Mouse (Mus musculus): Measurements from ENCODE around the gene Slc9a1. TPM values are rescaled to one million over a fixed set of nuclear protein-coding genes. Genes with fewer than 3 reads are reported as not detected.

Gene Slc9a1
- polyA plus RNA-seq, 1 experiment = 39.9 TPM

GRCm38 (mm10) chr4:133410994-133411393 lies 41.5 kb downstream of the Slc9a1 start:
- no peak overlapping the region for H3K4me3 ChIP-seq (replicated peaks; ENCODE audit: extremely low read depth, low read depth, low read length)
- 89% methylated on average over 14 of the region's 14 CpGs for WGBS
- peaks cover 24% of the 10 kb centered on the region for H3K4me1 ChIP-seq (ENCODE audit: control insufficient read depth, insufficient read depth, low read length)
- DNase-seq = no peak
- TF ChIP-seq CTCF (IDR thresholded peaks at IDR 0.05; ENCODE audit: insufficient read depth, low read length) = no peak
- no peak for TF ChIP-seq POLR2A (IDR thresholded peaks at IDR 0.05; ENCODE audit: borderline replicate concordance, extremely low read depth, low read depth, low read length)

GRCm38 (mm10) chr4:133412096-133412495 lies 42.6 kb downstream of the Slc9a1 start:
- TF ChIP-seq CTCF (IDR thresholded peaks at IDR 0.05; ENCODE audit: insufficient read depth, low read length) (no peak), POLR2A (IDR thresholded peaks at IDR 0.05; ENCODE audit: borderline replicate concordance, extremely low read depth, low read depth, low read length) (no peak)
- 83% methylated on average over 14 of the region's 14 CpGs for WGBS
- DNase-seq = no peak
- Histone ChIP-seq H3K4me3 (replicated peaks; ENCODE audit: extremely low read depth, low read depth, low read length) (no peak overlapping the region), H3K4me1 (ENCODE audit: control insufficient read depth, insufficient read depth, low read length) (peaks cover 14% of the 10 kb centered on the region)

GRCm38 (mm10) chr4:133412575-133413540 lies 43.4 kb downstream of the Slc9a1 start:
- Histone ChIP-seq H3K4me3 (replicated peaks; ENCODE audit: extremely low read depth, low read depth, low read length) (no peak overlapping the region), H3K4me1 (ENCODE audit: control insufficient read depth, insufficient read depth, low read length) (peaks cover 6% of the 10 kb centered on the region)
- 67% methylated on average over 16 of the region's 16 CpGs for WGBS
- TF ChIP-seq POLR2A (IDR thresholded peaks at IDR 0.05; ENCODE audit: borderline replicate concordance, extremely low read depth, low read depth, low read length) (no peak), CTCF (IDR thresholded peaks at IDR 0.05; ENCODE audit: insufficient read depth, low read length) (no peak)
- DNase-seq = no peak

- no peaks in the 10 kb centered on the region for H3K4me1 ChIP-seq (ENCODE audit: control insufficient read depth, insufficient read depth, low read length)
- no peak for DNase-seq
- TF ChIP-seq CTCF (IDR thresholded peaks at IDR 0.05; ENCODE audit: insufficient read depth, low read length) (no peak), POLR2A (IDR thresholded peaks at IDR 0.05; ENCODE audit: borderline replicate concordance, extremely low read depth, low read depth, low read length) (no peak)
- 91% methylated on average over 7 of the region's 7 CpGs for WGBS
- H3K4me3 ChIP-seq (replicated peaks; ENCODE audit: extremely low read depth, low read depth, low read length) = no peak overlapping the region
Observed at GRCm38 (mm10) chr4:133413617-133414016, 44.1 kb downstream of the Slc9a1 start.

- H3K4me3 ChIP-seq (replicated peaks; ENCODE audit: extremely low read depth, low read depth, low read length) = no peak overlapping the region
- DNase-seq = no peak
- WGBS = 56% methylated on average over 4 of the region's 4 CpGs
- H3K4me1 ChIP-seq (ENCODE audit: control insufficient read depth, insufficient read depth, low read length) = no peaks in the 10 kb centered on the region
- no peak; the same call in 1 of the 2 replicates for TF ChIP-seq CTCF (IDR thresholded peaks at IDR 0.05; ENCODE audit: insufficient read depth, low read length)
- no peak for TF ChIP-seq POLR2A (IDR thresholded peaks at IDR 0.05; ENCODE audit: borderline replicate concordance, extremely low read depth, low read depth, low read length)
Observed at GRCm38 (mm10) chr4:133414920-133415319, 45.4 kb downstream of the Slc9a1 start.

- H3K4me1 ChIP-seq (ENCODE audit: control insufficient read depth, insufficient read depth, low read length) = no peaks in the 10 kb centered on the region
- H3K4me3 ChIP-seq (replicated peaks; ENCODE audit: extremely low read depth, low read depth, low read length) = no peak overlapping the region
- 61% methylated on average over 14 of the region's 14 CpGs for WGBS
- peak; percentile 69 for DNase-seq
- TF ChIP-seq POLR2A (IDR thresholded peaks at IDR 0.05; ENCODE audit: borderline replicate concordance, extremely low read depth, low read depth, low read length) = no peak
- TF ChIP-seq CTCF (IDR thresholded peaks at IDR 0.05; ENCODE audit: insufficient read depth, low read length) = peak; percentile 74
Observed at GRCm38 (mm10) chr4:133419312-133420004, 50.0 kb downstream of the Slc9a1 start.

GRCm38 (mm10) chr4:133421989-133422388 lies 52.5 kb downstream of the Slc9a1 start:
- Histone ChIP-seq H3K4me1 (ENCODE audit: control insufficient read depth, insufficient read depth, low read length) (no peaks in the 10 kb centered on the region), H3K4me3 (replicated peaks; ENCODE audit: extremely low read depth, low read depth, low read length) (no peak overlapping the region)
- 90% methylated on average over 12 of the region's 12 CpGs for WGBS
- no peak for DNase-seq
- no peak for TF ChIP-seq CTCF (IDR thresholded peaks at IDR 0.05; ENCODE audit: insufficient read depth, low read length)
- TF ChIP-seq POLR2A (IDR thresholded peaks at IDR 0.05; ENCODE audit: borderline replicate concordance, extremely low read depth, low read depth, low read length) = no peak

- Histone ChIP-seq H3K4me1 (ENCODE audit: control insufficient read depth, insufficient read depth, low read length) (no peaks in the 10 kb centered on the region), H3K4me3 (replicated peaks; ENCODE audit: extremely low read depth, low read depth, low read length) (no peak overlapping the region)
- TF ChIP-seq CTCF (IDR thresholded peaks at IDR 0.05; ENCODE audit: insufficient read depth, low read length) (no peak), POLR2A (IDR thresholded peaks at IDR 0.05; ENCODE audit: borderline replicate concordance, extremely low read depth, low read depth, low read length) (no peak)
- no peak for DNase-seq
- 84% methylated on average over 15 of the region's 15 CpGs for WGBS
Observed at GRCm38 (mm10) chr4:133422601-133423000, 53.1 kb downstream of the Slc9a1 start.

- DNase-seq = peak; percentile 44
- Histone ChIP-seq H3K4me3 (replicated peaks; ENCODE audit: extremely low read depth, low read depth, low read length) (no peak overlapping the region), H3K4me1 (ENCODE audit: control insufficient read depth, insufficient read depth, low read length) (no peaks in the 10 kb centered on the region)
- WGBS = 59% methylated on average over 6 of the region's 6 CpGs
- TF ChIP-seq POLR2A (IDR thresholded peaks at IDR 0.05; ENCODE audit: borderline replicate concordance, extremely low read depth, low read depth, low read length) (no peak), CTCF (IDR thresholded peaks at IDR 0.05; ENCODE audit: insufficient read depth, low read length) (peak; percentile 81)
Observed at GRCm38 (mm10) chr4:133423108-133423507, 53.6 kb downstream of the Slc9a1 start.

Measured in lung, adult 2 months (tissue).